Mouse (Mus musculus) testis, postnatal 10 days (tissue): ENCODE results near the gene Stard13.

Source experiments
- DNase-seq: peaks from one replicate; pipeline ENCODE4 v3.0.0; 2021; ENCODE audit warnings: low spot score

Stard13 gene

GRCm38 (mm10) chr5:151180176-151180785 lies 53.4 kb downstream of the Stard13 start:
- no peak for DNase-seq

- DNase-seq = no peak
Measured at GRCm38 (mm10) chr5:151177171-151177570, 56.5 kb downstream of the Stard13 start.

GRCm38 (mm10) chr5:151175897-151176313 lies 57.7 kb downstream of the Stard13 start:
- DNase-seq = no peak

- no peak for DNase-seq
Measured at GRCm38 (mm10) chr5:151174485-151175460, 58.9 kb downstream of the Stard13 start.

GRCm38 (mm10) chr5:151173774-151174173 lies 59.9 kb downstream of the Stard13 start:
- no peak for DNase-seq

GRCm38 (mm10) chr5:151170168-151170750 lies 63.4 kb downstream of the Stard13 start:
- no peak for DNase-seq

- no peak for DNase-seq
Measured at GRCm38 (mm10) chr5:151168191-151168590, 65.4 kb downstream of the Stard13 start.

- no peak for DNase-seq
Measured at GRCm38 (mm10) chr5:151167641-151168040, 66.0 kb downstream of the Stard13 start.

GRCm38 (mm10) chr5:151166266-151166665 lies 67.4 kb downstream of the Stard13 start:
- no peak for DNase-seq

- no peak for DNase-seq
Measured at GRCm38 (mm10) chr5:151165381-151166016, 68.1 kb downstream of the Stard13 start.

GRCm38 (mm10) chr5:151164815-151165214 lies 68.8 kb downstream of the Stard13 start:
- DNase-seq = no peak

- no peak for DNase-seq
Measured at GRCm38 (mm10) chr5:151162642-151163041, 71.0 kb downstream of the Stard13 start.

GRCm38 (mm10) chr5:151155247-151155646 lies 78.4 kb downstream of the Stard13 start:
- no peak for DNase-seq

- DNase-seq = no peak
Measured at GRCm38 (mm10) chr5:151154780-151155179, 78.9 kb downstream of the Stard13 start.

- no peak for DNase-seq
Measured at GRCm38 (mm10) chr5:151154030-151154429, 79.6 kb downstream of the Stard13 start.

GRCm38 (mm10) chr5:151151549-151151948 lies 82.1 kb downstream of the Stard13 start:
- DNase-seq = no peak

GRCm38 (mm10) chr5:151149509-151149908 lies 84.1 kb downstream of the Stard13 start:
- no peak for DNase-seq

- DNase-seq = no peak
Measured at GRCm38 (mm10) chr5:151148079-151148478, 85.6 kb downstream of the Stard13 start.

- DNase-seq = no peak
Measured at GRCm38 (mm10) chr5:151145807-151146206, 87.8 kb downstream of the Stard13 start.

GRCm38 (mm10) chr5:151143955-151144354 lies 89.7 kb downstream of the Stard13 start:
- DNase-seq = no peak

GRCm38 (mm10) chr5:151142671-151143601 lies 90.7 kb downstream of the Stard13 start:
- DNase-seq = no peak
